Mouse (Mus musculus) kidney, postnatal 10 days (tissue): ENCODE data around the gene Gm973.
"Not testable (repeated sequence)": the region's sequence is repeated elsewhere in the genome, so short reads cannot be mapped to it uniquely, and the experiment has no call there.

Experiments
- DNase-seq: peaks from one replicate; pipeline ENCODE4 v3.0.0; 2021; ENCODE audit warnings: mixed read lengths

Gm973 gene

DNA sequence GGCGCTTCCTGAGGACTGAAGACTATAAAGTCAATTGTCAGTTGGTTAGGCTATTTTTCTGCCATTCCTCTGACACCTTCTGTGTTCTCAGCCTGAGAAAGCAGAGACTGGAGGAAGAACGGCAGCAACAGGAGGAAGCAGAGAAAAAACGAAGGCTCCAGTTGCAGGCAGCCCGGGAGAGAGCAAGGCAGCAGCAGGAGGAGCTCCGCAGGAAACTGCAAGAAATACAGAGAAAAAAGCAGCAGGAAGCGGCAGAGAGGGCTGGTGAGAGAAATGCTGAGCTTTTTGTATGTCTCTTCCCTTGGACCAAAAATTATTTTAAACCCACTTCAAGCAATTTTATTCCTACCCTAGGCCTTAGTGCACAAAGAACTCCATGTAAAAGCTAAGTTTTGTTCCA lies 117.0 kb downstream of the Gm973 start:
- peak; percentile 30 for DNase-seq

DNA sequence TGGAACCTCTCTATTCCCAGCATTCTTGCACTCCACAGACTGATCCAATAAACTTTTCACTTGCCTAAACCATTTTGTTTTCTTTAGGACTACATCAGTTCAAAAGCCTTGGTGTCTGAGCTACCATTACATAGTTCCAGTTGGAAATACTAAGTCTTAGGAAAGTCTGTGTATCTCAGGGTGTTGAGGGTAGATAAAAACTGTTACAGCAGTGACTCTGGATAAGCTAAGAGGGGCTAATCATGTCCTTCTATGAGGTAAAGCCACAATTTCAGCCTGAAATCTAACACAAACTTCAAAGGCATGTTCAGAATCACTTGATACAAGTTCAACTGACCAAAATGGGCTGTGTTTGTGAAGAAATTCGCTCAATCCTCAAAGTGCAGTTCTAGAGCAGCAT lies 120.3 kb downstream of the Gm973 start:
- DNase-seq: no peak

DNA sequence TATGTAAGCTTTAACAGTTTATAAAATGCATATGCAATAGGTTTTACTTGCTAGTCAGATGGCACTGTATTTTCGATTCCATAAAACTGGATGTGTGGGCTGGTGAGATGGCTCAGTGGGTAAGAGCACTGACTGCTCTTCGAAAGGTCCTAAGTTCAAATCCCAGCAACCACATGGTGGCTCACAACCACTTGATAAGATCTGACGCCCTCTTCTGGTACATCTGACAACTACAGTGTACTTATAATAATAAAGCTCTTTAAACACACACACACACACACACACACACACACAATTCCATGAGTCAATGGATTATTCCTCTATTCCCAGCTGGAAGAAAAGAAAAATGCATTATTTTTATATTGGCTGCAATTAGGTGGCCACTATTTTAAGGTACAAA lies 122.3 kb downstream of the Gm973 start:
- DNase-seq: no peak

DNA sequence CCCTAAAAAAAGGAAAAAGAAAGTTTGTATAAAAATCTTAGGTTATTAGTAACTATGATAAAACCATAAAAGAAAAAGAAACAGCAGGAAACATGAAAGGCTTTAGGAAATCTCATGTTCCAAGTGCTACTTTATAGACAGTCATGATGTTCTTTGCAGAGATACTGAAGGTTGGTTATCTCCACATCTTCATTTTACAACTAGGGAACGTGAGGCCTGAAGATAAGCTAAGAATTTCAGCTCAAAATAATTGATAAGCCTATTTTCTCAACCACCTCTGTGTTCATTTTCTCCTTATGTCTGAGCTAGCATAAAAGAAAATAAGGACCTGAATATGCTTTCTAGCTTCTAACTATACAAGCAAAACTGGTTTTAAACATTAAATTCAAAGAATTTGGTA lies 126.4 kb downstream of the Gm973 start:
- DNase-seq: no peak

DNA sequence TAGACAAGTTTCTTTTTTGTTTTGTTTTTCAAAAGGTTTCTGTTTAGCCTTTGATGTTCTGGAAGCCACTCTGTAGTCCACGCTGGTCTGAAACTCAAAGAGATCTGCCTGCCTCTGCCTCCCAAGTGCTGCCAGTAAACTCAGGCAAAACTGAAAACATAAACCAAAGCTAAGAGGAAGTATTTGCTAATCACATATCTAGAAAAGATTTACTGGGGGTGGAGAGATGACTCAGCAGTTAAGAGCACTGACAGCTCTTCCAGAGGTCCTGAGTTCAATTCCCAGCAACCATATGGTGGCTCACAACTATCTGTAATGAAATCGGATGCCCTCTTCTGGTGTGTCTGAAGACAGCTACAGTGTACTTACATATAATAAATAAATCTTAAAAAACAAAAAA lies 130.4 kb downstream of the Gm973 start:
- DNase-seq: not testable (repeated sequence)

DNA sequence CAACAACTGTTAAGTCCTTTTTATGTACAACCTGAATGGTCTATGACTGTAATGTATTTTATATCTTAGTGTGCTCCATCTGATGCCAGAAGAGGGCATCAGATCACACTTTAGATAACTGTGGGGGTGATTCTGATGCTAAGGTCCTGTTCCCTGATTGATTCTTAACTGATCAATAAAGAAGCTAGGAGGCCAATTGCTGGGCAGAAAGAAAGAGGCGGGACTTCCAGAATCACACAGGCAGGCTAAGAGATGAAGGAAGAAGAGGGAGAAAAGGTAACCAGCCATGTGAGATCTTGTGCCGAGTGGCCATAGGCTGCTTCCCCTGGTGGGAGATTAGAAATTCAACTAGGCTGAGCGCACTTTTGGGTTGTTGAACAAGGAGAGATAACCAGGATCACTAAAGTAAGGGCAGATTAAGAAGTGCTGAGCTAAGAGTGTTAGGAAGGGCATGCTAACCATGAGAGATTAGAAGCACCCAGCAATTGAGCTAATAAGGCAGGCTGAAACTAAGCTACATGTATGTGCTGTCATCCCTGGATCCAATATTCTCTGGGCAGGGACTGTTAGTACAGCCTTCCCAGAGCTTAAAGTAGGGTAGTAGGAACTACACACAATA lies 135.2 kb downstream of the Gm973 start:
- no peak for DNase-seq

DNA sequence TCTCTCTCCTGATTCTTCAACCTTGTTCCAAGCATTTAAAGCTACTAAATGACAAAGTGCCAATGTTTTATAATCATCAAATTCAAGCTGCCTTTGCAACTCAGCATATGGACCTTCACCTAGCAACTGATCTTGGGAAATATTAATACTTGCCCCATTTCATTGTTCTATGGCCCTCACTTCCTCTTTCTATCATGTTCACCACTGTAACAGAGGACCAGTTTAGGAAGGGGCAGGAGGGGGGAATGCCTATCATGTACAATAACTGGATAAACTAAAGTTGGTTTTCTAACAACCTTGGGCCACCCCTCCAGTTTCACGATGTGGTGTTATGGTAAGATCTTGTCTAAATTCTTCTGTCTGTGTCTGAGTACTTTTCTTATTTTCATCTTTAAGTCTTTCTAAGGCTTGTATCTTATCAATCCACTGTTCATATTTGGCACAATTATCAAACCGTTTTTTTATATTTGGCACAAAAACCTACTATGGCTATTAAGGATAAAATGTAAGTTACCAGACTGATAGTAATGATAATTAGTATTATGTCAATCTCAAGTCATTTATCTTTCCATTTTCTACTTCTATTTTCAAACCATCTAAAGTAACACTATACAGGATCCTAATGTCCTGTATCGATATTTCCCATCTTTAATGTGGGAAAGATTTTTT lies 137.3 kb downstream of the Gm973 start:
- no peak for DNase-seq

DNA sequence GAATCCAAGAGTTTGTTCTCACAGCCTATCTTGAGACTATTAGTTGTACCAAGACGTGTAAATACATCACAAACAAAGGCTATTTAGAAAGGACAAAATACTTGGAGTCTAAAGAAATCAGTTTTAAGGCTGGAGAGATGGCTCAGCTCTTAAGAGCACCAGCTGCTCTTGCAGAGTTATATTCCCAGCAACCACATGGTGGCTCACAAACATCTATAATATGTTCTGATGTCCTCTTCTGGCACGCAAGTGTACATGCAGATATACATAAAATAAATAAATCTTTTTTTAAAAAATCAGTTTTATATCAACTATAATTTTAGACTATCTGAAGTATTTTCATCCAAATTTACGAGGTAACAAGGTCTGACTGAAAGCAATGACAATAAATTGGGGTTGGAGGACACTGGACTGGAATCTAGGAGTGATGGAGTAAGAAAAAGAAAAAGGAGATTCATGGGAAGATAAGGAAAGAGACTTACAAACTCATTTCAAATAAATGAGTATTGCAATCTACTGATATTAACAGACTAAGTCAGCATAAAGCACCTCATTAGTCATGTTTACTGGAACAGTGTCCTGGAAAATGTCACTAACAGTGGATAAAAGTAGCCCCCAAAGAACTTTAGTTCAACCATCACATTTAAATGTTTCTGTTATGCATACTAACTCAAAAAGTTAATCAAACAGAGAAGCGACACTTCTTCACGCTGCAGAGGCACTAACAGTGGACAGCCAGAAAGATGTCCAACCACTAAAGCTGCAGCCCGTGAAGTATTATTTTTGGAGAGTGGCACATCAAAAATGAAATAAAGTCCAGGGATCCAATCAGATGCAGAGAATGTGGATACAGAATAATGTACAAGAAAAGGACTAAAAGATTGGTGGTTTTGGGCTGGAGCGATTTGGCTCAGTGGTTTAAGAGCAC lies 140.4 kb downstream of the Gm973 start:
- no peak for DNase-seq

DNA sequence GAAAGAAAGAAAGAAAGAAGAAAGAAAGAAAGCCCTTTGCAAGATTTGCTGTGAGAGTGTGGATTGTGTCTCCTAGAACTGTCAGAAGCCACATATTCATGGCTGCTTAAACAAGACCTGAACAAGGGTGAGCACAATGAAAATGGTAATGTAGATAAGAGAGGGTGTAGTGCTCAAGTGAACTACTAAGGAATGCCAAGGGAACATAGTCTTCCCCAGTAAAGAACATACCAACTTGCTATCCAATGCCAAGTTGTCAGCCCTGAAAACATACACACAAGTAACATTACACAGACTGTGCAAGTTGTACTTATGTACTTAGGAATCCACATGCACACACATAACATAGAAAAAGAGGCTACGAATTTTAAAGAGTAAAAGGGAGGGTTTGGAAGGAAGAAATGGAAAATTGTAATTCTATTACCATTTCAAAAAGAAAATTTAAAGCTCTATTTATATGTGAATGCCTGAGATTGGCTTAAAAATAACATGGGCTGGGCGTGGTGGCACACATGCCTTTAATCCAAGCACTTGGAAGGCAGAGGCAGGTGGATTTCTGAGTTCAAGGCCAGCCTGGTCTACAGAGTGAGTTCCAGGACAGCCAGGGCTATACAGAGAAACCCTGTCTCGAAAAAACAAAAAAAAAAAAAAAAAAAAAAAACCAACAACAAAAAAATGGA lies 147.5 kb downstream of the Gm973 start:
- no peak for DNase-seq

DNA sequence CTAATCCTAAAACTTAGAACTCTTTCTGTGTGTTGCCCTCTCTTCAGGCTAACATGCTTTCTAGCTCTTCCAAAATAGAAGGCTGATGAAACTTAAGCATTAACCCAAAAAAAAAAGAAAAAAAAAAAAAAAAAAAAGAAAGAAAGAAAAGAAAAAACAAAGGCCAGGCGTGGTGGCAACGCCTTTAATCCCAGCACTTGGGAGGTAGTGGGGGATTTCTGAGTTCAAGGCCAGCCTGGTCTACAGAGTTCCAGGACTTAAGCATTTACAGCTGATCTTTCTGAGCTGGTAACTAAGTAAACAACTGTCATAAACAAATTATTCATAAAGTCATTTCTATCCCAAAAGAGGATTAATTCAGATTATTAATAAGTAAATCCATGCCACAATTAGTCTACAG lies 152.8 kb downstream of the Gm973 start:
- no peak for DNase-seq

DNA sequence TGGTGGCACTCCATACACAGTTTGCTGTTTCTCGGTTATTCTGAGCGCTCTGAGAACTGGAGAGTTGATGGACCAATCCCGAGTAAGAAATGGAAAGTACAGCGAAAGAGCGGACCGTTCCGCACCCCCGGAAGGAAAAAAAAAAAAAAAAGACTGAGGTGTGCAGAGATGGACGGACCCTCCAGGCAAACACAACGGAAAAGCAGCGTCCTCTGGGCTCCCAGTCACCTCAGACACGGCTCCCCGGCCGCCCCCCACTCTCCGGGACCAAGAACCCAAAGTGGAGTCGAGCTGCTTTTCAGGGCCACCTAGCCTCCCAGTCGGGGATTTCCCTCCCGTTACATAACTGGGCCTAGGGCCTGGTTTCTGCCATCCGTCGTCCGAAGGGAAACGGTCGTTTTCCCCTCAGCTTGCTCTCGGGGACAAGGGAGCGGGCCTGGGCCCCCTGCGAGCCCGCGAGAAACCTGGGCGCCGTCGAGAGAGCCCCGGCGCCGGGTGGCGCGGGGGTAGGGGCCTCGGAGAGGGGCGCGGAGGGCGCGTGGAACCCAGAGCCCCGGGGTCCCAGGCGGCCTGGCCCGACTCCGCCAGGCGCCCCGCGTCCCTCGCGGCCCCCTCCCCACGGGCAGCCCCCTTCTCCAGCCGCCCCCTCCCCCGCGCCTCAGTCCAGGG lies 154.0 kb downstream of the Gm973 start:
- DNase-seq: peak; percentile 54

DNA sequence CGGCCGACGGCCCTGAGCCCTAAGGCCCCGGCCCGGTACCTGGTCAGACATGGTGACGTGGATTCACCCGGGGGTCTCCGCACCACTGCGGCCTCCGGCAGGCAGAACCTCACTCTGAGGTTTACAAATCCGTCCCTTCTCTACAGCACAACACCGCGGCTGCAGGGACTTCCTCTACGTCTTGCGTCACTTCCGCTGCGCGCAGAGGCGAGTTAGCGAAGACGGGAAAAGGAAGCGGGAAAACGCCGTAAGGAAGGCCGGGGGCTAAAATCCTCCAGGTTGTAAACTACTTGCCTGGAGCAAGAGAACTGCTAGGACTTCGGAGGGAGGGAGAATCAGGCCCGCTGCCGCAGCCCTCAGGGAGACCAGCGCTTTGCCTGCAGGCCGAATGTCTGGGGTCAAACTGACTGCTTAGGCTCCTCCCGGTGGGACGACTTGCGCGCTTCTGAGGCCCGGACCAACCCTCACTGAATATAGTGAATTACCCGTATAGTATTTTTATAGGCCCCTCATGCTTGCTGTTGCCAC lies 154.6 kb downstream of the Gm973 start, which contains the start of gene Sumo1:
Sumo1 (minus strand) TSS at position 194 of the 528 bp plus-strand sequence.
- DNase-seq: peak; percentile 95

DNA sequence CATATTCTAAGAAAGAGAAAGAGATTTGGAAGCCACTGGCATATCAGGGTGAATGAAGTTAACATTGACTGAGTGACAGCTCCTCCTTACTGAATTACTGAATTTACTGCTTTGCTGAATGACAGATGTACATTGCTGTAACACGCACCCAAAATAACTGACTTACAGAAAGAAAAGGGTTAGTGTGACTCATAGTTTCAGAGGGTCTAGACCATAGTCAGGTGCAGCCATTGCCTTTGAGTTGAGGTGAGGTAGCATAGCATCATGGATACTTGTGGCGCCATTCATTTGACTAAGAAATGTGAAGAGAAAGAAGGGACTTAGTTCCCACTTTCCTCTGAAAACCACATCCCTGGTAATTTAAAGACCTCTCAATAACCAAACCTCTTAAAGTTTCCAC lies 157.6 kb downstream of the Gm973 start:
- no peak for DNase-seq

DNA sequence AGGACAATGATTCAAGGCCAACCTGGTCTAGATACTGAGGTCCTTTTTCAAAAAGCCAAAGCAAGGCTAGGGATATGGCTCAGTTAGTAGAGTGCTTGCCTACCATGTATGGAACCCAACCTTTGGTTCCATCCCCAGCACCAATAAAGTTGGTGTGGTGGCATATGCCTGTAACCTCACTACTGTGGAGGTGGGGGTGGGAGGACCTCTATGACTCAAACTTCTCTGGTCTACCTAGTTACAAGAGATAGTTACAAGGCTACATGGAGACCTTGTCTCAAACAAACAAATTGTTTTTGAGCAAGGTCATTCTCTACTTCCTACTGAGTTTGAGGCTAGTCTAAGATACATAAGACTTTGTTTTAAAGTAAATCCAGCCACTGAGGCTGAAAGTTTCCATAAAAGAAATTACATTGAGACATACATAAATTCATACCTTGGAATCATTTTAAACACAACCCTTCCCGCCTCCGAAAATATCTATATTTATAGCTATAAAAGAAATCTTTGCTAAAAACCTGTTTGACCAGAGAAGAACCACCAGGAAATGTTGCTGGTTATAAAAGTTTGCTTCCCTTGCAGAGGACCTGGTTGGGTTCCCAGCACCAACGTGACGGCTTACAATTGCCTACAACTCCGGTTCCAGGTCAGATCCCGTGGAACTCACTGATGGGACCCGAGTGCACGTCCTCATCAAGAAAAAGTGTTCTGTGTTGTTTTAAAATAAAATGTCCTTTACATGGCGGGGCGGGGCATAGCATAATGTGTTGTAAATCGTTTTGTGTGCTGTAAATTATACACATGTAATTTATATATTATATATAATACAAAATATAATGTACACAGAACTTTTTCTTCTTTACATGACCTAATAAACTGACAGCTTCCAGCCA lies 168.1 kb downstream of the Gm973 start:
- DNase-seq: peak; percentile 43

DNA sequence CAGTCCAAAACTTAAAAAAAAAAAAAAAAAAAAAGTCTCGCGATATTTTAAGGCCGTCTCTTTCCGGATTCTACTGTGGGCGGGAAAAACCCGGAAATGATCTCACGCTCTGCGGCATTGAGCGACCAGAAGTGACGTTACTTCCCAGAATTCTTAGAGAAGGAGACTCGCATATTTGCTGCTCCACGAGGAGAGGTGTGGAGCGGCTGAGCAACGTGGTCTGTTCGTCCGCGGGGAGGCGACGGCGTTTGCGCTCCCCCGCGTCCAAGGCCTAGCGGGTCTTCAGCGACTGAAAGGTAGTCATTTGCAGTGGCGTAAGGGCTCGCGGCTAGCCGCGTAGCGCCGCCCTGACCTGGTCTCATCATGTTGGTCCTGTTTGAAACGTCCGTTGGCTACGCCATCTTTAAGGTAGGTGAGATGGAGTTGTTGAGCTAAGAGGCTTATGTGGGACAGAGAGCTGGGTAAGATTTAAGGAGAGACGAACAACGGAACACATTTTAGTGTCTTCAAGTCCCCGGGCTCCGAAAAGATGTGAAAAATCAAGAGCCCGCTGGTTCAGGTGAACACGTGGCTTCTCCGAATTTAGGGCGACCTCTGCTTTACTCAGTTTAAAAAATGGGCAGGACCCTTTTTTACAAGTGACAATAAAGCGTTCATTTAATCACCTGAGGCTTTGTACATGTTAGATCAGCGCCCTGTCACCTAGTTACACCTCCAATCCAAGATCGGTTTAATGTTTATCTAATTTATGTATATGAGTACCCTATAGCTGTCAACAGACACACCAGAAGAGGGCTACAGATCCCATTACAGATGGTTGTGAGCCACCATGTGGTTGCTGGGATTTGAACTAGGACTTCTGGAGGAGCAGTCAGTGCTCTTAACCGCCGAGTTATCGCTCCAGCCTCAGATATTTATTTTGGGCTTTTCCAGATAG lies 169.0 kb downstream of the Gm973 start, which contains the start of gene Nop58:
Nop58 (plus strand) TSS at position 153 of the 937 bp plus-strand sequence.
- peak; percentile 93 for DNase-seq
